Mouse (Mus musculus) small intestine, adult 2 months (tissue): ENCODE results near the gene Gatm.

Source experiments
- CTCF ChIP-seq: fragments of 200-500 bp; IDR thresholded peaks from 2 replicates; pipeline ENCODE4 v1.5.1; 2012; ENCODE audit warnings: low read depth, mild to moderate bottlenecking, control low read depth, inconsistent platforms, low read length, moderate library complexity, mixed read lengths; ENCODE audit not compliant: insufficient replicate concordance, insufficient read length; ENCODE audit errors: extremely low read depth
- POLR2A ChIP-seq: fragments of 200-500 bp; IDR thresholded peaks from 2 replicates; pipeline ENCODE4 v1.6.1; 2012; ENCODE audit warnings: low read depth, mild to moderate bottlenecking, control low read depth, inconsistent platforms, low read length, moderate library complexity

DNA sequence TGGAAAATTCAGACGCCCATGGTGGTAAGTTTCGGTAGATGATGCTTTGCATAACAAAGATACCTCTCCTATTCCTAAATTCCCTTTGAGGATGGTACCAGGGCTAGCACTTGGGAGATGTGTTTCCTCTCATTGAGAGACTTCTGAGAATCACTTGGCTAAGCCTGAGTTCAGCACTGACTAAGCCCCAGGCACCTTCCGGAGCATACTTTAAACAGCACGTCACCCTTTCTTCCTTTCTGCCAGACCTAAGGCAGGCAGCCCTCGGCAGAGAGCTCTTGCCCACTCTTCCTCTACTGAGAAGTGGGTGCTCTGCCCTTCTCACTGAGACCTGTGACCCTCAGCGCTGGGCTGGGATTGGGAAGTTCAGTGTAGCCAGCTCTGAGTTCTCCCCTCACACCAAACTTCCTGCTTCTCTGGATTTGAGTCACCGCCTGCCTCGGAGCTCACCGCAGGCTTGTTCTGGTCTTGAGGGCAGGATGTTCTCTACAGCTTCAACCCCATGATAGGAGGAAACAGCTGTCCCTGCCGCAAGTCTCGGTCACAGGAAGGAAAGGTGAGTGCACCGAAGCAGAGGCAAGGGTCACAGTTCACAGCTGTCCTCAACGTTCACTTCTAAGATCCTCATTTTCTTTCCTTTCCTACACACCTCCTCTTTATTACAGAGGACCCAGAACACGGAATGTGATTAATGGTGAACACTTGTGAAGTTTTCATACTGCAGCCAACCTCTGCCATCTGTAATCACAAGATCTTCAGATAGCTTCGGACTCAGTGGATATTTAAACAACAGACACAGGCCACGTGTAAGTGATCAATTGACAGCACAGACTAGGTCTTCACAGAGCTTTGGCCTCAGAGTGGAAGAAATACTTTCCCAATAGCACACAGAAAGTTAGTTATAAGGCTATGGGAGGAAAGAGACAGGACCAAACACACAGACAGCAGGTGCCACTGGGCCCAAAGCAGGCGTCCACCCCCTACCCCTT is 41.3 kb upstream of the Gatm start:
- TF ChIP-seq CTCF = no peak; the same call in 1 of the 2 replicates
- peak; percentile 41; the same call in 1 of the 2 replicates for TF ChIP-seq POLR2A
